Mouse (Mus musculus) cerebellum, postnatal 25 days (tissue): ENCODE measurements around the gene Nrap.

Source experiments
- DNase-seq, 2 experiments: peaks; one replicate each; pipeline ENCODE4 v3.0.0; 2021; ENCODE audit warnings: mixed read lengths in 2 of 2

Gene Nrap

GRCm38 (mm10) chr19:56396227-56396626 lies 6.4 kb upstream of the Nrap start:
- no peak for DNase-seq

GRCm38 (mm10) chr19:56395183-56395935 lies 5.5 kb upstream of the Nrap start:
- no peak for DNase-seq

GRCm38 (mm10) chr19:56393311-56393866 lies 3.6 kb upstream of the Nrap start:
- no peak for DNase-seq

- no peak for DNase-seq
Measured at GRCm38 (mm10) chr19:56391307-56392046, 1.6 kb upstream of the Nrap start.

GRCm38 (mm10) chr19:56389176-56389575 lies 661 bp downstream of the Nrap start:
- DNase-seq, result no peak

- DNase-seq, result no peak
Measured at GRCm38 (mm10) chr19:56387726-56388302, 2.0 kb downstream of the Nrap start.

- DNase-seq, result no peak
Measured at GRCm38 (mm10) chr19:56386095-56386494, 3.7 kb downstream of the Nrap start.

GRCm38 (mm10) chr19:56385546-56385945 lies 4.3 kb downstream of the Nrap start:
- no peak for DNase-seq

- no peak for DNase-seq
Measured at GRCm38 (mm10) chr19:56381407-56381806, 8.4 kb downstream of the Nrap start.

GRCm38 (mm10) chr19:56380341-56380740 lies 9.5 kb downstream of the Nrap start:
- no peak for DNase-seq

- DNase-seq, result no peak
Measured at GRCm38 (mm10) chr19:56378554-56379172, 11.2 kb downstream of the Nrap start.

GRCm38 (mm10) chr19:56378007-56378406 lies 11.8 kb downstream of the Nrap start:
- DNase-seq, result no peak

GRCm38 (mm10) chr19:56374011-56374410 lies 15.8 kb downstream of the Nrap start:
- DNase-seq, result no peak

GRCm38 (mm10) chr19:56373246-56373645 lies 16.6 kb downstream of the Nrap start:
- DNase-seq, result no peak

- no peak for DNase-seq
Measured at GRCm38 (mm10) chr19:56372226-56372625, 17.6 kb downstream of the Nrap start.

- DNase-seq, result no peak
Measured at GRCm38 (mm10) chr19:56370389-56371150, 19.3 kb downstream of the Nrap start.

GRCm38 (mm10) chr19:56368912-56369311 lies 20.9 kb downstream of the Nrap start:
- DNase-seq, result no peak

GRCm38 (mm10) chr19:56367778-56368177 lies 22.1 kb downstream of the Nrap start:
- DNase-seq, result no peak

- DNase-seq, result no peak
Measured at GRCm38 (mm10) chr19:56366625-56367024, 23.2 kb downstream of the Nrap start.

GRCm38 (mm10) chr19:56366168-56366567 lies 23.7 kb downstream of the Nrap start:
- DNase-seq, result no peak

- DNase-seq, result no peak
Measured at GRCm38 (mm10) chr19:56364563-56364962, 25.3 kb downstream of the Nrap start.

GRCm38 (mm10) chr19:56363721-56364460 lies 25.9 kb downstream of the Nrap start:
- no peak for DNase-seq
